Mouse (Mus musculus): ENCODE results near the gene Rab30.
A peak's percentile ranks its signal among the peaks of the same experiment; 100 is the strongest.
"Not testable (repeated sequence)": the region's sequence is repeated elsewhere in the genome, so short reads cannot be mapped to it uniquely, and the experiment has no call there.

Gene Rab30

GRCm38 (mm10) chr7:92758067-92758466, 16.7 kb downstream of the Rab30 start:
- no peak for DNase-seq

DNA sequence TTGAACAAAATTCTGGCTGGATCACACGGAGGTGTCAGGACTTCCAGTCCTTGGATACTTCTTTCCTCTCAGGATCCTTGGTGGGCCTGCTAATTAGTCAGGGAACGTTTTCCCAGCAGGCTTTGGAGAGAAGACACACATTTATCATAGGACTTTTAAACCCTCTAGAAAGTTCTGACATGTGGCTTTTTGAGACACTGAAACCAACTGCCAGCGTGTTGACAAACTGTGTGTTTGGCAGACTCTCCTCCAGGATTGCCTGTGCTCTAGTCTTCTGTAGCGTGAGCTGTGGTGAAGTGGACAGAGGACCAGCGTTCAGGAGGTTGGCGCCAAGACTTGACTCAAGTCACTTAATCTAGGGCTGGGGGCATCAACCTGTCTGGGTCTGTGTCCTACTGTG, 19.2 kb downstream of the Rab30 start:
- no peak for DNase-seq

DNA sequence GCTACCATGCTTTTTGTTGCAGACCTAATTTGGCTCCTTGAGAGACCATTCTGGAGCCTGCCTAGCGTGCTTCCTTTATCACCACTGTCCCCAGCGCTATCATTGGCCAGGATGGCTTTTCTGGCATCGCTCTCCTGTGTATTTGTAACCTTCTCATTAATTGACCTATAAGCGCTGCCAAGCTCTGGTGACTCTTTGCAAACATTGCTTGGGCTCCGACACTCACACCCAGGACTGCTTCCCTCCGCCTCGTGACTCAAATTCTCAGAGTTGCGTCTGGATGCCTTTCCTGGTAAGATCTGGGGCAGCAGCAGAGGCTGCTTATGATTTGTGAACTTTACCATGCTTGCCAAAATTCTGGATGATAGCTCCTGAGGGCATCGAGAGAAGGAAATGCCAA, 19.8 kb downstream of the Rab30 start:
- DNase-seq, result no peak

- no peak for DNase-seq
Observed at GRCm38 (mm10) chr7:92765426-92765825, 24.0 kb downstream of the Rab30 start.

DNA sequence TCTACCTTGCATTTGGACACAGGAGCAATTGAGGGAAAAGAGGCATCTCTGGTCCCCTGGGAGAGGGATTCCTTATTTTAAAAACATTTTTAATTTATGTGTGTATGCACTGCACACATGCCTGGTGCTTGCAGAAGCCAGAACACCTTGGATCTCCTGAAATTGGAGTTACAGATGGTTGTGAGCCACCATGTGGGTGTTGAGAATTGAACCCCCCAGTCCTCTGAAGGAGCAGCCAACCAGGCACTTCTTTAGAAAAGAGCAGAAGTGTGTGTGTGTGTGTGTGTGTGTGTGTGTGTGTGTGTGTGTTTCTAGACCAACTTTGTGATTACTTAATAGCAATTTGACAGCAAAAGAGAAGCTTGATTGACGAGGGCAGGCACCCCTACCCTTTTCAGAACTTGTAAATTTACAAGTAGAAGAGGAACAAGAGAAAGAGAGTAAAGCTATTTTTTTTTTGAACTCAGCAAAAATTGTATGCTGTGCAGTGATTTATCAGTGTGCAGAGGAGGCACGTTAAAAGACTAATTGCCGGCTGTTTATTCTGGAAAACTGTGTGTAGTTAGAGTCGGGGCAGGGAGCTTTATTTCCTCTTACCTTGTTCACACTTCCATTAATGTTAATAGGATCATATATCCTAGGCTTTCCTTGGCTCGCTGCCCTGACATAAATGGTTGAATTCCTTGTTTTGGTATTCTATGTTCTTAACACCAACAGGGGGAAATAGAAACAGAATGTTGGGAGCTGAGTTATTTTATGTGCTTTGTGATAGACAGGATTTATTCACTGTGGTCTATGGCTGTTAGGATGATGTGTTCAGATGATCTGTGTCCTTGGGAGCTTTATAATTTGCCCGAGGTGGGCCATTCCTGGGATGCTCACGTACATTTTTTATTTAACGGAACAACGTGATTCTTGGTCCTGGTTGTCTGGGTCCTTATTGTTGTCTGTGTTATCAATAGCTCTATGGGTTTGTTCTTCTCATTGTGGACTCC, 25.0 kb downstream of the Rab30 start:
- DNase-seq, result no peak

GRCm38 (mm10) chr7:92768116-92768515, 26.7 kb downstream of the Rab30 start:
- not testable (repeated sequence) for DNase-seq

DNA sequence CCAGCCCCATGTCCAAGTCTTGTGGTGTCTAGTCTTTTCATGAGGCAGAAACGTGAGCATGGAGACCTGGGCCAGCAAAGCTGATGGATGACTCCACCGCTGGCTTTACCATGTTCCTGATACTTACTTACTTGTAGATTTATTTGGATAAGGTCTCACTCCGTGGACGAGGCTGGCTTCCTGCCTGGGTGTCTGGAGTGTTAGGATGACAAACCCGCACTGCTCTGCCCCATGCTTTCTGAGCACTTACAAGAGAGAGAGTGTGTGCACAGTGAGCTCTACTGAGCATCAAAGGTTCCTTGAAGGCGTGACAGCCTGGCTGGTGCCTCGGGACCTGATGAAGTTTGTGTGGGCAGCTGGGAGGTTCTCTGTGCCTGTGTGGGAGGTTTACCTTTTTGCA, 27.5 kb downstream of the Rab30 start:
- no peak for DNase-seq

GRCm38 (mm10) chr7:92773006-92773405, 31.6 kb downstream of the Rab30 start:
- no peak for DNase-seq

GRCm38 (mm10) chr7:92773596-92773995, 32.2 kb downstream of the Rab30 start:
- no peak for DNase-seq

GRCm38 (mm10) chr7:92774741-92775140, 33.3 kb downstream of the Rab30 start:
- no peak for DNase-seq

DNA sequence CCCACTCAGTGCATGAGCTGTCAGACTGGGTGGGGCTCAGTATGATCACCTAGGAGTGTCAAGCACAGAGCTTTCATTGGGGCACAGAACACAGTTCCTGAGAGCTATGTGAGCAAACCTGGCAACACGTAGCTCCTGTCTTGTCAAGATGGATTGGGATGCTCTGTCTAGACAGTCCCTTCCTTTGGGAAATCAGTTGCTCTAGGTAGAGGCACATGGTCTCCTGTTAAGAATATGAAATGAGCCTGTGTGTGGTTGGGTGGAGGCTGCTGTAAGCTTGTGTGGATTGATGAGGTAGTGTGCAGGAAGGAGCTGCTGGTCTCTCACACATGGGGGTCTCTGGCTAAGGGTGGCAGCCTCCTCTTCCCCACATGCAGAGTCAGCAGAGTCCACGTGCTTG, 34.3 kb downstream of the Rab30 start:
- no peak for DNase-seq

DNA sequence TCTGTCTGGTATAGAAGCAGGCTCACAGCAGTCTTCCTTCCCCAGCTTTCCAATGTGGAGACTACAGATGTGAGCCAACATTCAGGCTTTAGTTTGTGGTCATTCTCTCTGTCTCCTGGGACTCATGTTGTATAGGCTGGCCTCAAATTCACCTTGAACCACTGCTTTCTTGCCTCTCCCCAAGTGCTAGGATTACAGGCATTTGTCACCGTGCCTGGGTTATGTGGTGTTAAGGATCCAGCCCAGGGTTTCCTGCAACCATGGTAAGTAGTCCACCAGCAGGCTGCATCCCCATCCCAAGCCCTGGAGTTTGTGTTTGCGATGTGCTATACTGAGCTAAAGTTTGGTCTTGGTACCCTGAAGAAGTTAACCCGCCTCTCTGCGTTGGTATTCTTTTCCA, 35.2 kb downstream of the Rab30 start:
- DNase-seq, result no peak

DNA sequence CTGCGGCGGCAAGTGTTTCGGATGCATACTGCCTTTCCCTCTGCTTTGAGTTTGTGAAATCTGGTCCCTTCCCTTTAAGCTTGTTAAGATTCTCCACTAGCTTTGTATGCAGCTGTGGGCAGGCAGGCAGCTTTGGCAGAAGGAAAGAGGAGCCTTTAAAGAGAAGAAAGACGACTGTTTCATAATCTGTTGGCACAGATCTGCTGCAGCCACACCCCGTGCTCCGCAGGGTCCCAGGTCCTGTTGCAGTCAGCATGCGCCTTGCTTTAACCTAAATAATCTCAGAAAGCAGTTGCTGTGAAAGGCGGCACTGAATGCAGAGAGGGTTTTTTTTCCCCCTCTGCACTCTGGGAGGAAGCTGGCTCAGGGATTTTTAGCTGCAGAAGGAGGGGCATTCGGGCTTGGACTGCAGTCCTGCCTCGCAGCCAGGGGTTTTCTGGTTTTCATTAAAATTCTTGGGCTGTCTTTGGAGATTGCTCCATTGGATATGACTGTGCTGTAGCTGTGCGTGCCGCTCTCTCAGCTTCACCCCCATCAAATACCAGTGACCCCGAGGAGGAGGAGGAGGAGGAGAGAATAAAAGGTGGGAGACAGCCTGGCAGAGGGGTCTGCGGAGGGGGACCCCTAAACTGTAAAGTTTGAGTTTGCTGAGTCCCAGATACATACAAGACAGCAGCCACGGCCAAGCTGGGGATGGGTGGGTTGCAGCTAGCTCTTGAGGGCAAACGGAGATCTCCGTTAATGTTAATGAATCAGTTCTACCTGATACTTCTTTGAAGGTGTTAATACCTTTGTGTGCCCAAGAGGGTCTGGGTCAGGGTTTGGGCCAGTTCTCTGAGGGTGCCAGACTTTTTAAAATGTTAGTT, 35.9 kb downstream of the Rab30 start:
- DNase-seq, result peak; percentile 32

- peak; percentile 14 for DNase-seq
Observed at GRCm38 (mm10) chr7:92779058-92779457, 37.7 kb downstream of the Rab30 start.

GRCm38 (mm10) chr7:92781361-92781760, 40.0 kb downstream of the Rab30 start:
- DNase-seq, result no peak

GRCm38 (mm10) chr7:92781948-92782347, 40.5 kb downstream of the Rab30 start:
- no peak for DNase-seq

DNA sequence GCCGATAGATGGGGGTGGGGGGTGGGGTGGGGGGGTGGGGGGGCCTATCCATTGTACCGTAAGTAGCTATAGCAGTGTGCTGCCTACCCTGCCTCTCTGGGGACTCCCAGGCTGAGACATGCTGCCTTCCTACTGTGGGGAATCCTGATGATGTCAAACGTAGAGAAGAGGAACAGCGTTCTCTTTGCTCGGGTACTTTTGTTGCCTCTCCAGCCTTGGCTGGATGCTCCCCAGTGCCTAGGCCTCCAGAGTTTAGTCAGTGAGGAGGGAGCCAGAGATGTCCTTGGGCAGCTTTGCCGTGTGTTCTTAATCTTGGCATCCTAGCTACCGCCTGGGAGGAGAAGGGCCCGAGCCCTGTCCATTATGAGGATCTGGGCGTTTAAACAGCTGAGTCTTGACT, 41.1 kb downstream of the Rab30 start:
- DNase-seq, result no peak

DNA sequence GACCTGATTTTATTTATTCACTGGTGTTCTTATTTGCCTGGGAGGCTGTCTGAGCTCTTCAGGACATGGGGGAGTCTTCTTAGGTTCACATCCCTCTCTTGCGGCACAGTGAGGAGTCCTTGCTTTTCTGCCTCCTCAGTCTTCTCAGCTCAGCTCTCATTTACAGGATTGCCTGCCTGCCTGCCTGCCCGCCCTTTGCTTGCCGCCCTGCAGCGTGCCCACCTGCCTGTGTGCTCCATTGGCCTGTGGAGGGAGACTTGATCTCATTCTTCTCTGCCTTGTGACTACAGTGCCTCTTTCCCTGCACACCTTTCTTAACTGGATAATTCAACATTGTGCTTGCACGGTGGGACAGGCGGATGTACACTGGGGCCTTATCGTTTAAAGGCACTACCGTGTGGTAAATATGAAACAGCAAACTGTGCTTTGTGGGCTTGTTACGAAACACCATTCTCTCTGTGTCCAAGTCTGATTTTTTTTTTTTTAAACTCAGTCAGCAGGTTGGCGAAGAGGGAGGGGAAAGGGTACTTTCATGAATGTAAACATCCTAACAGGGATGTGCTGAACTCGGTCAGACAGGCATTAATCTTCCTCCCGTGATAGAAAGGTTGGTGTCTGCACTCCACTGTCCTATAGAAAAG, 41.9 kb downstream of the Rab30 start:
- no peak for DNase-seq

- DNase-seq, result no peak
Observed at GRCm38 (mm10) chr7:92783914-92784313, 42.5 kb downstream of the Rab30 start.

DNA sequence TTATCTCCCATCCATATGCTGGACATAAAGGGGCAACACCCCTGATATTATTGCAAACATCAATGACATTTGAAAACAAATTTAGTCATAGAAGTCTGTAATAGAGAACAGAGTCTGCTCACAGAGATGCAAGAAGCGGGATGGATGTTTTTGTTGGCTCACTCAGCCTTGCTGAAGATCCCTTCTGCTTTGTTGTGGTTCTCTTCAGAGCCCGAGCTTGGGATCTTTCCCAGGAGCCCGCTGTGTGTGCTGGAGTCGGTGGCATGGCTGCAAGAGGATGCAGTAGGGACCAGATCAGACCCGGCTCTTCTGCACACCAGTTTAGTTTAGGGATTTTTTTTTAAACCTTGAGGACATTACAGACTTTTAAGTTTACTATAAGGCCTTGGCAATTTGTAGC, 54.3 kb downstream of the Rab30 start:
- no peak for DNase-seq

DNA sequence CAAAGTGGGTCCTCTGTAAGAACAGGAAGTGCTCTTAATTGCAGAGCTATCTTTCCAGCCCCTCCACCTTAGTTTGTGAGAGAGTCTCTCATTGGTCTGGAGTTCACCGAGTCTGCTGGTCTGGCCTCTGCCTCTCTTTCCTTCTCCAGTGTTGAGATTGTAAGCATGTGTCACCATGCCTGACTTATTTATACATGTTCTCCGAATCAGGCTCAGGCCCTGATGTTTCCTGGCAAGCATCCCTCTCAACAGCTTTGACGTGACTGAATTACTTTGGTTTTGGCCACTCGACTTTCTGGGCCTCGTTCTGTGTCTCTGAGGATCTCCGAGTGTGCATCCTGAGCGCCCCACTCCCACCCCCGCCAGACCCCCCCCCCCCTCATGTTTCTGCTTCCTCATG, 55.4 kb downstream of the Rab30 start:
- DNase-seq, result no peak

DNA sequence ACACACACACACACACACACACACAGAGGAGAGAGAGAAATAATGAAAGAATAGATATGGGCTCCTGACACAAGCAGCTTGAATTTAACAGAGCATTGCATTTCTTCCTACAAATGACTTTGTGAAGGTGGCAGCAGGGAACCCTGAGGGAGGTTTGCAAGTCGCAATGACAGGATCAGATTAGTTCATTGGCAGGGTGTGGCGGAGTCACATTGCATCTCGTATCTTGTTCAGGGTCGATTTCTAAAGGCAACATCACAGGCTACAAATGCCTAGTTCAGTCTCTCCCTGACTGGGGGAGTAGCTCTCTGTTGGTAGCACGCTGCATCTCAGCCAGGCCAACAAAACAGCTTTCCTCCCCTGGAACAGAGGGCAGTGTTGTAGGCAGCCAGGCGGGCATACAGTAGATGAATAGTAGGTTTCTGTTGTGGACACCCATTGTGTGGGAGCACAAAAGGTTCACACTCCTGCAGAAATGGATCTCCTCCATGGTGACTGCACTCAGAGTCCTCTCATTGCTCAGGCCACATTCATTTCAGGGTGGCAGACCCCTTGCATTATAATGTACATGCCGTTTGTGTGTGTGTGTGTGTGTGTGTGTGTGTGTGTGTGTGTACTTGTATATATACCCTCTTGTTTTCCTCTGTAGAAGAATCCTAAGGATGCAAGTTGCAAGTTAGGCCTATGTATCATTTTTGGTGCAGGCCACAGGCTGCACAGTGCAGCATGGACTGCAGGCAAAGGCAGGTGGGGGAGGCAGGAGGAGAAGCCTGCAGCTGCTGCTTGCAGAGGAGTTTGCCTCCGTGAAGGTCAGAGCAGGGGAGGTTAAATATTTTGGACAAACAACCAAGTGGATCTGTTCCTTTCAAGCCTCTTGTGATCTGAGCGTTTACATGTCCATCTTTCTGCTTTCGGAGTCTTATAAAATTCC, 58.5 kb downstream of the Rab30 start:
- no peak for DNase-seq
